Mouse (Mus musculus) hindbrain, postnatal 0 days (tissue): ENCODE data around the gene Ndufa1. TPM values are rescaled to one million over a fixed set of nuclear protein-coding genes. Genes with fewer than 3 reads are reported as not detected.
"Not testable (repeated sequence)": the region's sequence is repeated elsewhere in the genome, so short reads cannot be mapped to it uniquely, and the experiment has no call there.

ENCODE experiments used
- ATAC-seq: fragments of 200-750 bp; cut with Nextera tagmentation; 2 replicates; pipeline ENCODE4 v1.8.0; 2017; ENCODE audit warnings: mild to moderate bottlenecking, moderate TSS enrichment, moderate library complexity
- DNase-seq: peaks from one replicate; pipeline ENCODE4 v3.0.0-alpha.2; 2015; ENCODE audit warnings: low spot score
- H3K27ac ChIP-seq: fragments of 300-500 bp; sonication (generic); 2 replicates; pipeline ENCODE4 v1.5.1; 2014; ENCODE audit warnings: mild to moderate bottlenecking
- H3K27me3 ChIP-seq: fragments of 300-500 bp; sonication (generic); 2 replicates; pipeline ENCODE4 v1.6.1; 2014; ENCODE audit warnings: low read length, mixed read lengths; ENCODE audit not compliant: insufficient read depth
- H3K36me3 ChIP-seq: fragments of 300-500 bp; sonication (generic); 2 replicates; pipeline ENCODE4 v1.6.1; 2014; ENCODE audit warnings: low read length, mixed read lengths; ENCODE audit not compliant: insufficient read depth
- H3K4me1 ChIP-seq: fragments of 300-500 bp; sonication (generic); 2 replicates; pipeline ENCODE4 v1.6.1; 2014; ENCODE audit warnings: antibody characterized with exemption, low read length, mixed read lengths; ENCODE audit not compliant: insufficient read depth
- H3K4me2 ChIP-seq: fragments of 300-500 bp; sonication (generic); 2 replicates; pipeline ENCODE4 v1.6.1; 2014; ENCODE audit warnings: low read depth, mild to moderate bottlenecking, low read length, moderate library complexity, mixed read lengths
- H3K4me3 ChIP-seq: fragments of 300-500 bp; sonication (generic); 2 replicates; pipeline ENCODE4 v1.5.1; 2014; ENCODE audit warnings: low read length
- H3K9ac ChIP-seq: fragments of 300-500 bp; sonication (generic); replicated peaks from 2 replicates; pipeline ENCODE4 v1.6.1; 2014; ENCODE audit warnings: mild to moderate bottlenecking, low read length, moderate library complexity, mixed read lengths
- H3K9me3 ChIP-seq: fragments of 300-500 bp; sonication (generic); 2 replicates; pipeline ENCODE4 v1.6.1; 2016; ENCODE audit warnings: low read length, mixed read lengths
- CTCF ChIP-seq: IDR thresholded peaks from 2 replicates; pipeline ENCODE4 v1.5.1; 2016; ENCODE audit warnings: antibody characterized with exemption, control low read depth, low read depth
- WGBS: fragments of 180-500 bp; shearing (Covaris S2); extraction: QIAGEN DNeasy Blood & Tissue Kit; methylation state at CpG from one replicate; pipeline ENCODE4 v1.1.7; 2014; 5-methylcytosine and 5-hydroxymethylcytosine counted together
- polyA plus RNA-seq: library from polyadenylated mRNA; unstranded; fragments of >200 nt; fragmentation: Nextera tagmentation; extraction: Ambion mirVana; gene quantifications from 2 replicates; pipeline ENCODE4 v1.2.1, GENCODE M21; 2015
- total RNA-seq: library from RNA; depleted of rRNA; stranded (reverse); fragments of >200 nt; gene quantifications from 2 replicates; pipeline ENCODE4 v1.2.3, GENCODE M21; 2014; rRNA removed

Ndufa1 gene
- total RNA-seq (126 and 135 TPM in 2 replicates), polyA plus RNA-seq (905 and 915 TPM in 2 replicates)

DNA sequence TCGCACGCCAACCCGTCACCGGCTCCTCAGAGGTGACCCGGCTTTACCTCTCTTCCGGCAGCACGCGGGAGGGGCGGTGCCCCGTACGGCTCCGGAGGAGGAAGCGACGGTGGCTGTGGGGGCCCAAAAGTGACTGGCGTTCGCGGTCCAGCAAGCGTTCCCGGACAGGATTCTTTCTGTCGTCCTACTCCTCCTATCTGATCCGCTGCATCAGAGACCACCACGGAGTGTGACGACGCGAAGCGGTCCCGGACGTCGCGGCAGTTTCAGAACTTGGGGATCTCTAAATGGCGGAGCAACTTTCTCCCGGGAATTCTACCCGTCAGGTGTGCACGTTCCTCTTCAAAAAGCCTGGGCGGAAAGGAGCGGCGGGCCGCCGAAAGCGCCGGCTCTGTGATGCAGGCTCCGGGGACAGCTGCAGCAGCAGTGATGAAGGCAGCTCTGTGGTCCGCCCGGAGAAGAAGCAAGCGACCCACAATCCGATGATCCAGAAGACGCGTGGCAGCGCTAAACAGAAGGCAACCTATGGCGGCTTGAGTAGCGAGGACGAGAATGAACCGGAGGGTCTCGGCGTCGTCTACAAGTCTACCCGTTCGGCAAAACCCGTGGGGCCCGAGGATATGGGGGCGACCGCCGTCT lies at the start of gene Ndufa1, which contains the start of gene Rnf113a1:
Ndufa1 (minus strand) TSS at position 59 of the 639 bp plus-strand sequence.
Rnf113a1 (plus strand) TSS at position 141 of the 639 bp plus-strand sequence.
- no peaks in the 10 kb centered on the region for H3K27me3 ChIP-seq
- peak within 1 kb of the TSS; percentile 75 for H3K27ac ChIP-seq
- no peak for TF ChIP-seq CTCF
- no peaks in the 10 kb centered on the region for H3K9me3 ChIP-seq
- ATAC-seq = peak; percentile 94
- peak within 1 kb of the TSS; percentile 37 for H3K9ac ChIP-seq
- H3K4me1 ChIP-seq = no peaks in the 10 kb centered on the region
- no peaks in the 10 kb centered on the region for H3K36me3 ChIP-seq
- peak within 1 kb of the TSS; percentile 39 for H3K4me3 ChIP-seq
- 27% methylated on average over 63 of the region's 63 CpGs for WGBS
- peak within 1 kb of the TSS; percentile 59 for H3K4me2 ChIP-seq
- DNase-seq = peak; percentile 86

DNA sequence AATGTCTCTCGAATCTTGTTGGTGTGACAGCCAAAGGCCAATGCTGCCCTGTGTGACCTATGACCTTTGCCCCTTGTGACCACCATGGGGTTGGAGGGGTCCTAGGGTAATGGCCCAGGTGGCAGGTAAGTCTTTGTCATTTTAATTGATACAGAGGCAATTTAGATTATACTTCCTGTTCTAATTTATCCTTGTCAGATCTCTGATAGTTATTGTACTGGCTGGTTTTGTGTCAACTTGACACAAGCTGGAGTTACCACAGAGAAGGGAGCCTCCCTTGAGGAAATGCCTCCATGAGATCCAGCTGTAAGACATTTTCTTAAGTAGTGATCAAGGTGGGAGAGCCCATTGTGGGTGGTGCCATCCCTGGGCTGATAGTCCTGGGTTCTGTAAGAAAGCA lies 31.2 kb upstream of the Ndufa1 start, which contains the start of gene Rhox1:
Rhox1 (minus strand) TSS at position 101 of the 400 bp plus-strand sequence.
- H3K27ac ChIP-seq, H3K36me3 ChIP-seq, H3K4me1 ChIP-seq, DNase-seq, H3K9me3 ChIP-seq, ATAC-seq, H3K4me2 ChIP-seq, H3K9ac ChIP-seq, H3K27me3 ChIP-seq, H3K4me3 ChIP-seq: not testable (repeated sequence)
- WGBS = 81% methylated on average over 1 of the region's 1 CpGs

DNA sequence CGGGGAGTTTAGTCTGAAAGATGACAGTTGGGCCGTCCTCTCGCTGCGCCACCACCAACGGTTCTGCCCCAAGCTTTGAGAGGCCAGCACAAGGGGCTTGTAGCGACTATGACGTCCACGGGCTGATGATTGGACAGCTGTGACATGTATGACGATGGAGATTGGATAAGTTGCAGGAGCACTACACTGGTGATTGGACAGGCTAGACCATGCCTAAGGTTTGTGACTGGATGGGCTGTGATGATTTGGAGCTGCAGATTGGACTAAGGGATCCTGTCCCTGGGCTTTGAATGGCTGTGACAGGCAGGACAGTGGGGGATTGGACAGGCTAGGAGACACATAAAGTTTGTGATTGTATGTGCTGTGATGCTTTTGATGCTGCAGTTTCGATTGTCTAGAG lies 20.0 kb upstream of the Ndufa1 start, which contains the start of gene Gm9:
Gm9 (minus strand) TSS at position 101 of the 400 bp plus-strand sequence.
- H3K36me3 ChIP-seq = no peaks in the 10 kb centered on the region
- 87% methylated on average over 10 of the region's 10 CpGs for WGBS
- no peaks in the 10 kb centered on the region for H3K9me3 ChIP-seq
- H3K4me2 ChIP-seq = no peak within 1 kb of the TSS
- H3K9ac ChIP-seq = no peak within 1 kb of the TSS
- DNase-seq = no peak
- H3K27ac ChIP-seq = no peak within 1 kb of the TSS
- H3K27me3 ChIP-seq = no peaks in the 10 kb centered on the region
- ATAC-seq = no peak
- H3K4me1 ChIP-seq = no peaks in the 10 kb centered on the region
- no peak for TF ChIP-seq CTCF
- no peak within 1 kb of the TSS for H3K4me3 ChIP-seq

DNA sequence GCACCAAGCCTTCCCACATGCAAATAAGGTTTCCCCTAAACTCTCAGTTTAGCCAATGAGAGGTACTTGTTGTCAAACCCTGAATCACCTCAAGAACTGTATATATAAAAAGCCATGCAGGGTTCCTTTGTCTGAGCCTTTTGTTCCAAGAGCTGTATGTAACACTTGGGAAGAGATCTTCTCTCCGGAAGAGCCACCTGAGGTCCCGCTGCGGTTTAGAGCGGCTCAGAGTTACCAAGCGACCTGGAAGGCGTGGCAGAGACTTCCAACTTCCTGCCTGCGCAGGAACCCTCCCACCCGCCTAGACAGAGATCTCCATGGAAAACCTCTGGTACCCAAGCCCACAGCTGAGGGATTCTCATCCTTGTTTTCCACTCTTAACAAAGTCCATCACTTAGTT lies 7.7 kb upstream of the Ndufa1 start:
- no peaks in the 10 kb centered on the region for H3K4me1 ChIP-seq
- no peaks in the 10 kb centered on the region for H3K9me3 ChIP-seq
- no peak overlapping the region for H3K4me2 ChIP-seq
- H3K4me3 ChIP-seq = no peak overlapping the region
- TF ChIP-seq CTCF = no peak
- H3K27ac ChIP-seq = no peak overlapping the region
- H3K27me3 ChIP-seq = no peaks in the 10 kb centered on the region
- H3K36me3 ChIP-seq = no peaks in the 10 kb centered on the region
- DNase-seq (no peak), ATAC-seq (no peak)
- WGBS = 54% methylated on average over 8 of the region's 8 CpGs
- H3K9ac ChIP-seq = no peak overlapping the region

DNA sequence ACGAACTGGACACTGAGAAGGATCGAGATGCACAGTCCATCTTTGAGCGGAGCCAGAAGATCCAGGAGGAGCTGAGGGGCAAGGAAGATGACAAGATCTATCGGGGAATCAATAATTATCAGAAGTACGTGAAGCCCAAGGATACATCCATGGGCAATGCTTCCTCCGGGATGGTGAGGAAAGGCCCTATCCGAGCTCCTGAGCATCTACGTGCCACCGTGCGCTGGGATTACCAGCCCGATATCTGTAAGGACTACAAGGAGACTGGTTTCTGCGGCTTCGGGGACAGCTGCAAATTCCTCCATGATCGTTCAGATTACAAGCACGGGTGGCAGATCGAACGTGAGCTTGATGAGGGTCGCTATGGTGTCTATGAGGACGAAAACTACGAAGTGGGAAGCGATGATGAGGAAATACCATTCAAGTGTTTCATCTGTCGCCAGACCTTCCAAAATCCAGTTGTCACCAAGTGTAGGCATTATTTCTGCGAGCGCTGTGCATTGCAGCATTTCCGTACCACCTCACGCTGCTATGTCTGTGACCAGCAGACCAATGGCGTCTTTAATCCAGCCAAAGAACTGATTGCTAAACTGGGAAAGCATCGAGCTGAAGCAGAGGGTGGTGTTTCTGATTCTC lies 899 bp upstream of the Ndufa1 start:
- Histone ChIP-seq H3K4me1 (no peaks in the 10 kb centered on the region), H3K27ac (peak overlapping the region; percentile 75), H3K36me3 (no peaks in the 10 kb centered on the region), H3K4me3 (peak overlapping the region; percentile 39), H3K27me3 (no peaks in the 10 kb centered on the region), H3K4me2 (peak overlapping the region; percentile 59), H3K9ac (peak overlapping the region; percentile 37), H3K9me3 (no peaks in the 10 kb centered on the region)
- no peak for TF ChIP-seq CTCF
- 35% methylated on average over 28 of the region's 28 CpGs for WGBS
- ATAC-seq = peak; percentile 41
- DNase-seq = peak; percentile 23

DNA sequence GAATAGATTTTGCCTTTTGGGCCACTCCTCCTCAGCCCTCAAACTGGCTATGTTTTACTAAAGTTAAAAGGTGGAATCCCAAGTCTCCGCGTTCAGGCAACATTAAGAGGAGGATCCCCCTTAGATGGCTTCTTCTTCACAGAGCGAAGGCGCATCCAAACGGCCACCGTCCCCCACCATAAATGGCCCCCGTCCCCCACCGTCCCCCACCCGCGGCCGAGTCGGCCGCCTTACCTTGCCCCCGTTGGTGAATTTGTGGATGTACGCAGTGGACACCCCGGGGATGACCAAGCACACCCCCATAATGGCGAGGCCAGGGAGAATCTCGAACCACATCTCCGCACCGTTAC lies 233 bp downstream of the Ndufa1 start:
- TF ChIP-seq CTCF = no peak
- Histone ChIP-seq H3K4me3 (peak overlapping the region; percentile 39), H3K4me1 (no peaks in the 10 kb centered on the region), H3K36me3 (no peaks in the 10 kb centered on the region), H3K9me3 (no peaks in the 10 kb centered on the region), H3K9ac (peak overlapping the region; percentile 37), H3K27ac (peak overlapping the region; percentile 75; the same call in 1 of the 2 replicates), H3K4me2 (peak overlapping the region; percentile 59), H3K27me3 (no peaks in the 10 kb centered on the region)
- DNase-seq (no peak), ATAC-seq (peak; percentile 79)
- WGBS = 39% methylated on average over 20 of the region's 20 CpGs

DNA sequence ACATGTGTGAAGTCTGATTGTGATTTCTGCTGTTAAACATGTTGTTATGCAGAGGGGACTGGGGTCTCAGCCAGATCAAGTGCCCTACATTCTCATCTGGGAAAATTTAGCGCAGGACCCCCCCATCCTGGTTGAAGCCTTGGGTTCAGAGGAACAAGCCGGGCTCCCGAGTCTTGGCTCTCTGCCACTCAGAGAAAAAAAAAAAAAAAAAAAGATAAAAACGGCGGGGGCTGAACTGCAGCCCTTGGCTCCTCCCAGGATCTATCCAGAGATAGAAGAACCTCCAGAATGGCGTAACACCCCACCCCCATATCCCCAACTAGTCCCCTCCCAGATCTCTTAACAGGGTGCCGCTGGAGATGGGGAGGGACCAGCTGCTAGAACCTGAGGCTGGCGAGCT lies 6.6 kb downstream of the Ndufa1 start:
- DNase-seq = not testable (repeated sequence)

More for the DNA sequence above, 6.6 kb downstream of the Ndufa1 start:
- H3K27me3 ChIP-seq, H3K27ac ChIP-seq, ATAC-seq, H3K4me3 ChIP-seq, H3K4me1 ChIP-seq, H3K4me2 ChIP-seq, H3K36me3 ChIP-seq, H3K9me3 ChIP-seq, H3K9ac ChIP-seq: not testable (repeated sequence)
- WGBS = 63% methylated on average over 6 of the region's 8 CpGs
